Mouse (Mus musculus): Measurements from ENCODE around the gene Slc19a2. TPM values are rescaled to one million over a fixed set of nuclear protein-coding genes. Genes with fewer than 3 reads are reported as not detected.
"Not testable (repeated sequence)": the region's sequence is repeated elsewhere in the genome, so short reads cannot be mapped to it uniquely, and the experiment has no call there.

Gene Slc19a2
- total RNA-seq (2021), result 1 to 10 TPM; 3.4 to 3.9 TPM
- long read RNA-seq, experiment 1, partial matches to known transcripts, result 0 of 5 reads
- long read RNA-seq, experiment 1, other reads (novel, unspliced or antisense), result 3 of 5 reads
- long read RNA-seq, experiment 2, partial matches to known transcripts, result 0 of 6 reads
- long read RNA-seq, experiment 2, other reads (novel, unspliced or antisense), result 6 of 6 reads

DNA sequence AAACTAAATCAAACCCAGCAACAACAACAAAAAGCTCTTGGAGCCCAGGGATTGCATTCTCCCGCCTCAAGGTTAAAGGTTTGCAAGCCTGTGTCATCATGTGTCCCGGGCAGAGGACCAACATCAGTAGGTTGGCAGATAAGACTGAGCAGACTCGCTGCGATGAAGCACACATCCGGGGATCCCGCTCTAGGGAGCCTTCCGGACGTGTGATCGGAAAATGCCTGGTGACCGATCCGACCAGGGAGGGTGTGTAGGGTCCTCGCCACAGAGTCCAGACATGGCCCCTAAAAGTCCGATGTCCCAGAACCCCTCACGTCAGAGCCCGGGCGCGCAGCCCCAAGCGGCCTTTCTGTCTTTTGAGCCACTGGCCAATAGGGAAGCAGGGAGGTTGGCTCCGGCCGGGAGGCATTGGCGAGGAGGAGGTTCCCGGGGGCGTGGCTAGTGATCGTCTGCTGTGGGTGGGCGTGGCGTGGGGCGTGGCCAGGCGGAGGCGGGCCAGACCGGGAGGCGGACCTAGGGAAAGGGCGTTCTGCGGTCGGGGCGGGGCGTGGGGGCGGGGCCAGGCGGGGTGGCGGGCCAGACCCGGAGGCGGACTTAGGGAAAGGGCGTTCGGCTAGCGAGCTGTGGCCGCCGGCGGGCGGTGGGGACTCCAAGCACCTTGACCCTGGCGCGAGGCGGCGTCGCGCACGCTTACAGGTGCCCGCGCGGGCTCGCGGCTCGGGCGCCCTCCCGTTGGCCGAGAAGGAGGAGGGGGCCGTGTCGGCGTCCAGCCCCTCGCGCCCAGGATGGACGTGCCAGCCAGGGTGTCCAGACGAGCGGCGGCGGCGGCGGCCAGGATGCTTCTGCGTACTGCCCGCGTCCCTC lies at the start of gene Slc19a2:
TSS of gene Slc19a2 (plus strand) at position 582 of the 867 bp plus-strand sequence.
- DNase-seq, result peak; percentile 97 to 99
- intact Hi-C loops (cut with DNase I), result no loop called here

DNA sequence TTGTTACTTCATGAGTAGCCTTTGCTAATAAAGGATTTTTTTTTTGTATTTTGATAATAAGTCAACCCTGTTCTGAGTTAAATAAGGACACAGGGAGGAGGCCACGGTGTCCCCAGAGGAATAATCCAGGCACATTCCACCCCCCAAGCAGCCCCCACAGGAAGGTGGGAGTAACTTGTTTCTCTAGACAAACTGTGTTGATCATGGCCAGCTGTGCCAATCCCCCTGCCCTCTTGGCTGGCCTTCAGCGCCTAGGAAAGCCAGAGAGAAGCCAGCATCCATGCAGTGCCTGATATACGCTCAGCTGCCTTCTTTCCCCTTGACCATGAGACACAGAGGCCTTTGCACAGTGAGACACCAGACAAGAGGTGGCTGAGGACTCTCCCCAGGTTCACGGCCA lies 49.3 kb upstream of the Slc19a2 start:
- no peak for DNase-seq
- intact Hi-C loops (cut with DNase I), result no loop called here

DNA sequence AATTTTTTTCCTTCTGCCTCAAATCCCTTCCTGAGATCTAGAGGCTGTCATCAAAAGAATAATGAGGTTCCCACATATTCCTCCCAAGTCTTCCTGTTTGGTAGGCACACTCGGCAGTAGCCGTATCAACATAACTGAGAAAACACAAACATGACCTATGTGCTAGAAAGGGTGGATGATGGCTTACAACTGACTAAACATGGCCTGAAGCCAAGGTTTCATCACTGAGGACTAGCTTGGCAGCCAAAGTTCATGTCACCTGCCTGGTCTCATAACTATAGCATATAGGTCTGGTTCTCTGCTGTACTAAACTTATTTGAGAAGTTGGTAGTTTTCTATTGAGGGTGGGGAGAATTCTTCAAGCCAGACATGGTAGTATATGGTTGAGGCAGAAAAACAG lies 40.4 kb upstream of the Slc19a2 start:
- no peak for DNase-seq
- intact Hi-C loops (cut with DNase I), result no loop called here

DNA sequence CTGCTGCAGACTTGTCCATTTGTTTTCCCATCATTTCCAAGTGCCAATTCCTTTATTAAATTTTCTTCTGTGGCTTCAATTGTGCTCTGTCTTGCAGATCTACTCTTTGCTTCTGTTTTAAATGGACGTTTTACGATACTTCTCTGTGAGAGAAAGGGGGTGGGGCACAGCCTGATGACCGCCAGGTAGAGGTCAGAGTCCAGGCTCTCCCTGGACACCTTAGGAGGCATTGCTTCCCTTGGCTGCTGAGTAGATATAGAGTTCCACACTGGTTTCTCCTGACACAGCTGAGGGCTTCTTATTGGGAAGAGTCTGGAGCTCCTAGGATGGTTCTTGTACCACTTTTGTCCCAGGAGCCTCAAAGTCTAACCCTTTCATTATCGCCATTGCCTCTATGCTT lies 37.9 kb upstream of the Slc19a2 start:
- DNase-seq, result no peak

DNA sequence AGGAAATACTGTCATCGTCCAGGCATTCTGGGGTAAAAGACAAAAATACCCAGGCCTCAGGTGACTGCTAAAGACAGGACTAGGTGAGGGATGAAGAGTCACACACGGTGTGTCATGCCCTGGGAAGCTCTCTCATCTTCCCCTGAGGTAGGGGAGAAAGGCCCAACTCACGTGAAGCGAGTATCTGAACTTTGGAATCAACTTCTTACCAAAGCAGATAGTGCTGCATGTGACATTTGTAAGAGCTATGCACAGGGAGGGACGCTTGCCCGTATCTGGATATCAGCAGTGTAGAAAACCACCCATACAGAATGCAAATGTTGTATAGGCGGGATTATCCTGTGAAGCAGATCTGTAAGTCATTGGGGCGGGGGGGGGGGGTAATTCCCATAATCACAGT lies 36.2 kb upstream of the Slc19a2 start:
- intact Hi-C loops (cut with DNase I), result no loop called here

More for the DNA sequence above, 37.9 kb upstream of the Slc19a2 start:
- intact Hi-C loops (cut with DNase I), result no loop called here

DNA sequence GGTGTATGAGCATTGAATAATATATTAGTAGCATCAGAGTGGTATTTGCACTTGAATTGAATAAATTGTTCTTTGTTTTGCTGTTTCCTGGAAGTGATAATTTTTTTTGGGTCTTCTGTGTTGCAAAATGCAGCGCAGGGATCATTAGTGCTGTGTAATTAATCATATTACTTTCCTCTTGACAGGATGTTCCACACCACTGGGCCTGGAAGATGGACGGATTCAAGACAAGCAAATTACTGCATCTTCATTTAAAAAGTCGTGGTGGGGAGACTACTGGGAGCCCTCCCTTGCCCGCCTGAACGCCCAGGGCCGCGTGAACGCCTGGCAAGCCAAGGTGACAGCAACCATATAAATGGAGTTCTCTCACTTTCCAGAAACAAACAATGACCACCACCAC lies 34.7 kb upstream of the Slc19a2 start:
- DNase-seq, result no peak
- intact Hi-C loops (cut with DNase I), result no loop called here

More for the DNA sequence above, 36.2 kb upstream of the Slc19a2 start:
- DNase-seq, result no peak

DNA sequence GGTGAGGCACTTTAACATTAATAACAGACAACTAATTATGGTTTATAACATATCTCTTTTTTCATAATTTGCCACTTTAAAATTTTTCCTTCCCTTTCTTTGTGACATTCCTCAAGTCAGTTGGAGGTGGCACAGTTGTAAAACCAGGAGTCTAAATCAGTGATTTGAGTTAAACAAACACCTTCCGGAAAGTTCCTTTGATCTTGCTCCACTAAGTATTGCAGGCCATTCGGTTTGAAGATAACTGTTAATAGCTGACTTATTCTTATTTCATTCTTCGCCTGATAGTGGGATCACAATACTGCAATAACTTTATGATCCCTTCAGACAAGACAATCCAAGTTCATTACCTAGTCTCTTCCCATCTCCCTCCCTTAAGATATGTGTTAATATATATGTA lies 33.7 kb upstream of the Slc19a2 start:
- intact Hi-C loops (cut with DNase I), result no loop called here
- no peak for DNase-seq

DNA sequence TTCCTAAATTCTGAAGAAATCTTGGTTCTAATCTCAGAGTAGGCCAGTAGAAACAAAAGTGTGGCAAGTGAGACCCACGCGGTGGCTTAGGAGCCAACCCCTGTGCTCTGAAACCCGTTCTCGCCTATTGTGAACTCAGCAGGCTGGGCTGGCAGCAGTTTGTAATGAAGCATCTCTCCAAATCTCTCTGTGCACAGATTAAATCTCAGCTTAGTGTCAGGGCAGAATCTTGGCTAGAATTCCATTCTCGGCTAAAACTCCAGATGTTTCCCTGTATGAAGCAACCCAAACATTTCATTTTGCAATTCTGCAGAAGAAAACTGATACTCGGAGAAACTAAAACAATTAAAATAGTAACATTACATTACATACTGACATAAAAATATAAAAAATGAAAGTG lies 33.3 kb upstream of the Slc19a2 start:
- intact Hi-C loops (cut with DNase I), result no loop called here
- DNase-seq, result no peak

DNA sequence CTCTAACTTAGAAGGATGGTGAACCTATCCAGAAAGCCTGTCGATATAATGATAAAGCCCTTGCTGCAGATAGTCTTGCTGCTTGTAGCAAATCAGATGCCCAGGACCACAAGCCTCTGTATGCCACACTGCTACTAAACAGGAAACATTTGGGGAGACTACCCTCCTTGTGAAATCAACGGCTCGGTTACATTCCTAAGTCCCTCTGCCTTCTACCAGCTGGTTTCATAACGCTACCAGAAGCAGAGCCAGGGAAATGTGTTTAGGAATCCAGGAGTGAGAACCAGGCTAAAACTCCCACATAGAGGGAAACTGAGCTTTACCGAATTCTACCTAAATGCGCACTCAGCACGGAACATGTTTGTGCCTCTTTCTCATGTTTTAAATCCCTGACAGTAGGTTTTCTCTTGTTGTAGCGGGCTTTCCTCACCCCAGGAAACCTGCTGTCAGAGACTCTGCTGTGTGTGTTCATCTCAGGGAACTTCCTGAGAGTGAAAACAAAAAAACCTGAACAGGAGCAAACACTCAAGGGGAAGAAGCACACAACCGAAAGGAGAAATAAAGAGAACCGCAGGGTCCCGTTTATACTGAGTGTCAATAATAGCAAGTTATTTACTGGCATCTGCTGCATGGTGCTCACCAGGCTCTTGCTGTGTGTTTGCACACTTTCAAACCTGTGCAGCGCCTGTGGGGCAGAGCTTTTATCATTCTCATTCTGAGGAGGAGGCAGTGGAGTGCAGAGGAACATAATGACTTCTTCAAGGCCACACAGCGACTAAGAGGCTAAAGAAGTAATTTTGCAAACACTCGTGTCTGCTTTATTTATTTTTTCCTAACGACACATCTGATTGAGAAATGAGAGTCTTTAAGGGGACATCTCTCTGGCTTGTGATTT lies 30.8 kb upstream of the Slc19a2 start:
- intact Hi-C loops (cut with DNase I), result no loop called here
- no peak for DNase-seq

DNA sequence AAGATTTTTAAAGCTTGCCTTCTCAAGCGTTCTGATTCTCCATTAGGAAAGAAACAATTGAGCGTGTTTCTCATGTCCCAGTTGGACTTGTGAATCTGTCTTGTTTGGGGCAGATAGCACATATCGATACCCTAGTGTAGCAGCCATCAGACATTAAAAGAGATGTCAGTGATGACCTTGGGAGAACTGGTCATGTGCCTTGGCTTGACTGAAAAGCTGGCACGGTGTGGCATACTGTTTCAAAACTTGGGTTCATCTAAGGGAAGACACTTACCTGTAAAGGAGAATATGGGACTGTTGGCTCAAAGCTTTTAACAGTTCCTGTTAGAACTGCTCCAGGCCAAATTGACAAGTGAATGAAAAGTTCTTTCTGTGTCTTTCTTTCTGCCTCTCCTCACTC lies 28.6 kb upstream of the Slc19a2 start:
- intact Hi-C loops (cut with DNase I), result no loop called here
- DNase-seq, result no peak

DNA sequence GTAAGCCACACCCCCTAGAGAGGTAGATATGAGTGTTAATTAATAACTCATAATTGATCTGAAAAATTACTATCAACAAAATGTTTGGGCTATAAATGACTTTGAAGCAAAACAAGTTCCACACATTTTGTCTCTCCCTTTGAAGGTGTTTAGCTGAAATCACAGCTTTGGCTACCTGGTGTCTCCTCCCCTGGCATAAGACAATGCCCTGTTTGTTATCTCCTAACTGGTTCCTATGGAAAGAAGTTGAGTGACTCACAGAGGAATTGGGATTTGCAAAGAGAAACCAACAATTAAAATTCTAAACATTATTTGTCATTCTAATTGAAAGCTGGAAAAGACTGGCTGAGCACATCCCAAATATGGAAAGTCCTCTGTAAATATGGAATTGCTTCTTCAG lies 25.8 kb upstream of the Slc19a2 start:
- intact Hi-C loops (cut with DNase I), result no loop called here
- no peak for DNase-seq

DNA sequence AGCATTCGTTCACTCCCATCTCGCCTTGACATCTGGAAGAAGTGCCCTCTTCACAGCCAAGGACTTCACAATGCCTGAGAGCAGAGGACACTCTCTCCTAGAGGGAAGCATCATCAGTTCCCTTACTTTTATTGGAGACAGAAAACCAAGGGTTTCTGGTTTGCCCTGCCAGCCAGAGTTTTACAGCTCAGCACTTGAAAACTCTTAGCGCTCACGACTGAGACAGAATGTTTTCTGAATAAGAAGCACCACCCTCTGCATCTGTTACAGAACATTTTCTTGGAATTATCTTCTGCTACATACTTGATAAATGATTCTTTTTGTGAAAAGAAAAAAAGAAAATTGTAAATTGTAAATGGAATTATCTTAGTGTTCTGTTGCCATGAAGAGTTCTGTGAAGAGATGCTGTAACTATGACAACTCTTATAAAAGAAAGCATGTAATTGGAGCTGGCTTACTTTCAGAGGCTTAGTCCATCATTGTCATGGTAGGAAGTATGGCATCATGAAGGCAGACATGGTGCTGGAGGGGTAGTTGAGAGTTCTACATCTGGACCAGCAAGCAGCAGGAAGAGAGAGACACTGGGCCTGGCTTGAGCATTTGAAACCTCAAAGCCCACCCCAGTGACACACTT lies 16.8 kb upstream of the Slc19a2 start:
- DNase-seq; intact Hi-C loops (cut with DNase I): not testable (repeated sequence)

DNA sequence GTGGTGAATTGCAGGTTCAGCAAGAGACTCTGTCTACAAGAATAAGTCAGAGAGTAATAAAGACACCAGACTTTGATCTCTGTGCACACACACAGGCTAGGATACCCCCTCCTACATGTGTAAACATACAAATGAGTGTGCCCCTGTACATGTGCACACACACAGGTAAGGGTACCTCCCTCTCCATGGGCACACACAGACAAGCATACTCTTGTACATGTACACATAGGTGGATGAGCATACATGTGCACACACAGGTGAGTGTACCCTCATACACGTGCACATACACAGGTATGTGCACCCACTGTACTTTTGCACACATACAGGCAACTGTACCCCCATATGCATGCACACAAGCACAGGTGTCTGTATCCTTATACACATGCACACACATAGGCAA lies 15.4 kb upstream of the Slc19a2 start:
- intact Hi-C loops (cut with DNase I), result no loop called here
- no peak for DNase-seq

DNA sequence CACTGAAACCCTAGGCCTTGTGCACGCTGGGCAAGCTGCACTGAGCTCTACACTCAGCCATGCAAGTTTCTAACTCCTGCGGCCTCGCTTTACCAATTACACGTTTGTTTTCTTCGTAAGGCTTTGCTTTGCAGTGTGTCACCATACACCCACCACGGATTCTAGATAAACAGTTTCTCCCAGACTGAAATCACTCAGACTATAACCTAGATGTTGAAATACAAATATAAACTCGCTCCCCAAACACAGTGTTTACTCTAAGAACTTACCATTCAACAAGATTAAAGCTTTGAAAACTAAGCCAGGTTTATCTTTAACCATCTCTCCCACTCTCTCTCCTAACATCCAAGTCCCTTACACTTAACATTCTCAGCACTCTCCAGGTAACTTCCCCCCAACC lies 13.8 kb upstream of the Slc19a2 start:
- intact Hi-C loops (cut with DNase I), result no loop called here
- no peak for DNase-seq

DNA sequence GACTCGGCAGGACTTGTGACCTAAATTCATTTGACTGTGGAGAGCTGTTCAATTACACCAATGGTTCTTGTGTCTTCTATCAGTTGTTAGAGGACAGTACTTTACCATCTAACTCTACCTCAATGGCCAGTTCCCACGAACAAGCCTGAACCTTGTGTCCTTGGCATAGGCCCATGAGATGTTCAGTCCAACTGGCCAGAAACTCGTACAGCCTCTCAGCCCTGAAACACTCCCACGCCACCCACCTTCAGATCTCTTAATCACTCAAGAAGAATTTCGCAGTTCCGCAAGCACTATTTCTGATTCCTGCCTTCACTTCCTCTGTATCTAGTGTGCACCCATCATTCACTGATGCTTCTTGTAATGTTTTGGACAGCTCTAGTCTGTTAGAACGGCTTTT lies 12.8 kb upstream of the Slc19a2 start:
- intact Hi-C loops (cut with DNase I), result no loop called here
- peak in 1 of 2 experiments; percentile 36 for DNase-seq

DNA sequence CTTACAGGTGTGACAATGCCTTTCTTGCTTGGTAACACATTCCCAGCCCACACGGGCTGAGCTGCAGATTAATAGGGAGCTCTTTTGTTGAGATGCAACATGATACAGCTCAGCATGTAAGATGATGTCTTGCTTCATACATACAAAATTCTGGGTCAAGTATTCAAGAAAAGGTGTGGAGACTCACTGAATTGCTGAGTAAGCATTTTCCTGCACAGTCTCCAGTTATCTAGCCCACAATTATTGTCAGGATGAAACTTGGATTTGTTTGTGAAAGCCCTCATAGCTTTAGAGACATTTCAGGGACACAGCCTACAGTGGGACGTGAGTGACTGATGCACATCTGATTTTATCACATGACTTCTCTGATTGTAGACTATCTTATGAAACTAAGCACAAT lies 7.4 kb upstream of the Slc19a2 start:
- no peak for DNase-seq
- intact Hi-C loops (cut with DNase I), result no loop called here

DNA sequence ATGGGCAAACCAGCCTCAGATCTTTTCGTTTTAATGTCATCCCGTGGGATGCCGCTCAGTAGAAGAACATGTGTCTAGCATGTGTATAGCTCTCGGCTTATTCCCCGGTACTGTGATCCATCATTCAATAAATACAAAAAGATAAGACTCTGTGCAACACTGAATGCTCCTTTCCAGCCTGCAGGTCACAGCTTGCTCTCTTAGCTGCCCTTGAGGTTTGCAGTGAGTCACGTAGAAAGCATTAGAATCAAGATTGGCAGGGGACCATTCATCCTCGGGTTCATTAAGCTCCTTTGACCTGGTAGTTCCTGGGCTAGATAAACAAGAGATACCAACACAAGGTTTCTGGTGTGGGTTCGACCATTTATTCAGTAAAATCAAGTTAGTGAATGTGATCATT lies 6.0 kb upstream of the Slc19a2 start:
- DNase-seq, result no peak
- intact Hi-C loops (cut with DNase I), result no loop called here

DNA sequence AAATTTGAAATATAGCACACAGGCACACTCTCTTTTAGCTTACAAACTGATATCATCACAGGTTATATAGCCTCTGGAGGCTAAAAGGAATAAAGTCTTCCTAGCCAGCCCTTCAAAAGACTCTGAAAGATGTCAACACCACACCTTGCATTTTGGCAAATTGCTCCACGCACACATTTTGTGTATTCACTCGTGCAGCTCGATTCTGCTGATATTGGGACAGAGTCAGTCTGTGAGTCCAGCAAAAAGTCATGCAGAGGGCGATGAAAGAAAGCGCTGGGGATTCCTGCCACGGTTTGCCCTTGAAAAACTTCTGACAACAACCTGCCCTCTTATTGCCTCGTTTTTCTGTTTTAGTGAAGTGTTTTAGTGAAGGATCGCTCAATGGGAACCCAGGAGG lies 1.4 kb upstream of the Slc19a2 start:
- DNase-seq, result no peak
- intact Hi-C loops (cut with DNase I), result no loop called here

DNA sequence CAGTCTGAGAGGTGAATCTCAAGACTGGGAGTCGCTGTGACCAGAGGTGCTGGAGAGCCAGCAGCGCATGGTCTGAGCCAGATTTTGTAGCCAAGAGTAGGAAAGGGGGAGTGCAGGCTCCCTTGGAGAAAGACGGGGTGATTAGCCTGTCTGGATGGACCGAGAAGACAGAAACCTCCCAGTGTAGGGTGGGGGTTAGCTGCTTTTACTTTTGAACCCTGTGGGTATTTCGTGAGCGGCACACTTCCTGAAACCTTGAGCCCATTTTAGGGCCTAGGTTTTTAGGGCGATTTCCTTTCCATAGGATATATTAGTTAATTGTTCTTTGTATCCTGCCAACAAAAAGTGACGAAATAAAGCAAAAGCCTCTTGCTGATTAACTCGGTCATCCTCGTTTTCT lies 875 bp upstream of the Slc19a2 start:
- DNase-seq, result peak in 1 of 2 experiments; percentile 10
- intact Hi-C loops (cut with DNase I), result no loop called here

DNA sequence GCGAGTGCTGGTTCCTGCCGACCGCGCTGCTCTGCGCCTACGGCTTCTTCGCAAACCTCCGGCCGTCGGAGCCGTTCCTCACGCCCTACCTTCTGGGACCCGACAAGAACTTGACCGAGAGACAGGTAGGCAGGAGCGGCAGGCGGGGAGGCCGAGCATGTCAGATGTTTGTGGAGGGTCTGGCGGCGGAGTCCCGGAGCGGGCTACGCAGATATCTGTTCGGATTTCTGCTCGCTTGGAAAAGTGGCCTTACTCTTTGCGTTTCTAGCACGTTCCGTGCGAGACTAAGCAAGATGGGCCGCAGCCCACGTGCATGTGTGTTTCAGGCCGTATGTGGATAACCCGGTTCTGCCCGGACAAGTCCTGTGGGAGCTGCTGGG lies 476 bp downstream of the Slc19a2 start:
- peak in 1 of 2 experiments; percentile 8 for DNase-seq
- intact Hi-C loops (cut with DNase I), result no loop called here
